Mouse (Mus musculus) adrenal gland, postnatal 14 days (tissue): ENCODE data around the gene Ppp5c. TPM values are rescaled to one million over a fixed set of nuclear protein-coding genes. Genes with fewer than 3 reads are reported as not detected.
A peak's percentile ranks its signal among the peaks of the same experiment; 100 is the strongest.

Source experiments
- DNase-seq: peaks from one replicate; pipeline ENCODE4 v3.0.0; 2021; ENCODE audit warnings: mixed read lengths
- total RNA-seq: library from RNA; stranded (reverse); gene quantifications from 2 replicates; pipeline ENCODE4 v1.2.3, GENCODE M21; 2021

The Ppp5c gene
- total RNA-seq, 1 experiment from 2014 or later, result 93.2 TPM

DNA sequence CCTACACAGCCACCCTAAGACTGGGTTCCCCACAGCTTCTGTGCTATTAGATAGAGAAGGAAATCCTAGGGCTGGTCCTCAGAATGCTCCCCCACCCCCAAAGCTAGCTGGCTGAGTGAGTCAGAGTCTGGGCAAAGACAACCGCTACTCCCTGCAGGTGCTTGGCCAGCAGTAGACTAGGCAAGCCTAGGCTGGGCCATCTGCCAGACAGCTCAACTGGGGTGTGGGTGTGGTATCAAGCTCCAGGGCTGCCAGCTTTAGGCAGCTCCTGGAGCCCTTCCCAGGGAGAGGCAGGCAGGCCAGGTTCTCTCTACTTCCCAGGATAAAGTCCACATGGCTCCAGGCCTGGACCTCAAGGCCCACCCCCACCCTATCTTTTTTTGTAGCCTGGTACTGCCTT is 10.7 kb downstream of the Ppp5c start:
- DNase-seq, result peak; percentile 93

GRCm38 (mm10) chr7:17015381-17015780 is 12.3 kb downstream of the Ppp5c start:
- DNase-seq, result no peak

DNA sequence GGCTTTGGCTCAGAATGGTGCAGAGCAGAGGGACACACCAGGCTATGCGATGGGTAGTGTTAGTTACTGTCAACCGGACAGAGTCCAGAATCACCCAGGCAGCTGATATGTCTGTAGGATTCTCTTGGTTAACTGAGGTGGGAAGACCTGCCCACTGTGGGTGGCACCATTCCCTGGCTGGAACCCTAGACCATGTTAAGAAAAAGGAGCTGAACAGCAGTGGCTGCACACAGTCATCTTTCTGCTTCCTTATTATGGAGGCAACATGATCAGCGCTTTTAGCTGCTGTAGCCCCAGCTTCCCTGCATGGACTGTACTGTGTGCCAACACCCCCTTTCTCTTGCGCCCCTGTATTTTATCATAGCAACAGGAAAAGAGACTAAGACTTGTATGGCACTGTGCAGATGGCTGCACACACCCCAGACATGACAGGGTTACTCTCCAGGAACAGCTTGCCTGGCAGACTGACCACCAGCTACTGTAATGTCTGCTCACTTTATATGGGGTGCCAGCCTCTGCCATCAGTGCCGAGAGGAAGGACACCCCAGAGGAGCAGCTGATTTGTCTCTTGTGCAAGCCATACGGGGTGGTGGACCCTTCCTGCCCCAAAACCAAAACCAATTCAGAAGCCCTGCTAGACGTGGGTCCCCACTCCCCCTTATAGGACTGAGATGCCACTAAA is 15.7 kb downstream of the Ppp5c start:
- DNase-seq, result no peak

DNA sequence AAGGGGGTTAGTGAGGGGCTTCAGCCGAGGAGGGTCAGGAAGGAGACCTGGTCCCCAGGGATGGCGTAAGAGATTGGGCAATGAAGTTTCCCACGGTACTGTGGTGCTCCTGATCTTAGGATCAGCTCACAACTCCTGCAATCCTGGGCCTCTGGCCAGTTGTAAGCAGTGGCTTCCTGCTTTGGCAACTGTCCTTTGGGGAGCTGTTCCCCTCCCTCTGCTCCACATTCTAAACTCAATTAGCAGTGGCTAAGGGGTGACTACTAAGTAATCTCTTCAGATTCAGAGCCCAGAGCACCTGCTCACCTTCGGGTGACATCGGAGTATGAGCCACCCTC is 17.7 kb downstream of the Ppp5c start:
- DNase-seq, result peak; percentile 49

DNA sequence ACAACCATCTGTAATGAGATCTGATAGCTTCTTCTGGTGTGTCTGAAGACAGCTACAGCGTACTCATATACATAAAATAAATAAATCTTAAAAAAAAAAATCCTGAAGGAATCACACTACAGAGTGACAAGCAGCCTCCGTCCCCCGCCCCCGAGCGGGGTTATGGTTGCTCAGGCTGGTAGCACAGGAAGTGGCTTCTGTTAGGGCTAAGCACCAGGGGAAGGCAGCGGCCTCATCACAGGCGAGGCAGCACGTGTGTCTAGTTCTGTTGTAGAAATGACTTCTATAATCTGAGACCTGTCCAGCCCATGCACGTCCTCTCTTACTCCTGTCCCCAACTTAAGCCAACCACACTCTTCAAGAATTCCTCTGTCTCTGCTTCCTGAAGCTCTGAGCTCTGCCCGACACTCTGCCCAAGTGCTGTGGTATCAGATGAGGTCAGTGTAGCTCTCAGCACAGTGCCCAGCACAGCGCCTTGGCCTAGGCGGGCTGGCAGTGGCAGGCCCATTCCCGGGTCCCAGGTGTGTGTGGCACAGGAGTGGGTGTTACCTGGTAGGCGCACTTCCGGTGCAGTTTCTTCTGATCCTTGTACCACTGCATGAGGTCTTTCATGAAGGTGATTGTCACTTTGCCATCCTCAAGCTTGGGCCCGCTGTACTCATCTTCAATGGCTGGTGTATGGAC is 18.3 kb downstream of the Ppp5c start:
- DNase-seq, result no peak

DNA sequence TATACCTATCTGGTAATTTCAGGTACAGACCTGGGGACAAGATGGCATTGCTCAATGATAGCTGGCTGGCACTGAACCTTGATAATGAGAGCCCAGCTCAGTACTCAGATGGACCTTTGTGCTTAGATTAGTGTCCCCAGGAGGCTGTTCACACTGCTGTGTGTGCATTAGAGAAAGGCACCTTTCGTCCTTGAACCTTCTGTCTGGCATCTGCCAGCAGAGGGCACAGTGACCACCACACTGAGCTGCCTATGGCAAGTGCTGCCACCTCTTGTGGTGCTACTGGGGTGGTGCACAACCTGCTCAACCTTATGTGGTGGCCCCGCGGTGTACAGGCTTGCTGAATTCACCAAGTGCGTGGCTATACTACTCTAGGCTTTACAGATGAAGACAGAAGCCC is 20.4 kb downstream of the Ppp5c start:
- DNase-seq, result peak; percentile 48

DNA sequence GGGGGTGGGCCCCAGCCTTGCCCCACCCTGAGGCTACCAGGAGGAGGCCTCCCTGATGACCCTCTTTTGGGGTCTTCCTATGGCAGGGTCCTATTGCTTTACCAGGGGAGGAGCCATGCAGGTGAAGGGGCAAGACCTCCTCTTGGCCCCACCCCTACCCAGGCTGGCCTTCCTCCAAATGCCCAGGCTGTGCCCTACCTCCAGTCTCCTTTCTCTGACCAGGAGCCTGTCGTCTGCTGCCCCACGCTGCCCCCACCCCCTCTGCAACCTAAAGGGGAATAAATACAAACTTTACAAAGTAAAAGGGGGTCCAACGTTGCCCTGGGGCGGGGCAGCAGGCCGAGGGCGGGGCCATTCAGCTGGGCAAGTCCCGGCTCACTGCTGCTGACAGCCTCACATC is 23.0 kb downstream of the Ppp5c start:
- no peak for DNase-seq

- DNase-seq, result no peak
Measured at GRCm38 (mm10) chr7:17003230-17003960, 24.3 kb downstream of the Ppp5c start.

DNA sequence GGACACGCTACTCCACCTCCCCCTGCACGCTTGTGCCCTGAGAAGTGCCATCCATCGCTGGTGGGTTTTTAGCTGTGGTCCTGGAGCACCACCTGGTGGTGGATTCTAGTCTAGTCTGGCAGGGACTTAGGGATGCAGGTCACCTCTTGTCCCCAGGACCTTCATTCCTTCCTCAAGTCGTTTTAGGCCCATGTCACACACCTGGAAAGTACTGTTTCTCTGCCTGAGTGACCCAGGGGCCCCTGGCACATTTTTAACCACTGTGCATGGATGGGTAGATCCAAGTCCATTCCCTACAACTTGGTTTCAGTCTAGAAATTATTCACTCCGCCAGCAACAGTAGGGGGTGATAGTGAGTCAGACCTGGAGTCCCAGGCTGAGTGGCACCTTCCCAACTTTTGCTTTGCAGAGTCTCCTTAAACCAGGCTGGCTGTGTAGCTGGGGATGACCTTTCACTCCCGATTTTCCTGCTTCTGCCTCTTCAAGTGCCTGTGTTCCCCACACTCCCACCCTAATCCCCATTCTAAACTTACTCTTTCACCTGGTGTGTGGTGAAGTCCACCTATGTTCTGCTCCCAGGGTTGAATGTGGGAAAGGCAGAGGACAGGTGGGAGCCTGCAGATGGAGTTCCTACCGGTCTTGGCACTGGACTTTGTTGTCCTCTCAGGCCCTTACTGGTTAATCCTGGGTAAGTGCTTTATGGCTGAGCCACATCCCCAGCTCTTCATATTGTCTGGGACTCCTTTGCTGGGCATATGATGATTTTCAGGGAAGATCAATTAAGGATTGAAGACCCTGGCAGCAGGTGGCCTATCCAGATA is 25.1 kb downstream of the Ppp5c start:
- peak; percentile 89 for DNase-seq

- DNase-seq, result peak; percentile 93
Measured at GRCm38 (mm10) chr7:16999650-17000049, 28.1 kb downstream of the Ppp5c start.

DNA sequence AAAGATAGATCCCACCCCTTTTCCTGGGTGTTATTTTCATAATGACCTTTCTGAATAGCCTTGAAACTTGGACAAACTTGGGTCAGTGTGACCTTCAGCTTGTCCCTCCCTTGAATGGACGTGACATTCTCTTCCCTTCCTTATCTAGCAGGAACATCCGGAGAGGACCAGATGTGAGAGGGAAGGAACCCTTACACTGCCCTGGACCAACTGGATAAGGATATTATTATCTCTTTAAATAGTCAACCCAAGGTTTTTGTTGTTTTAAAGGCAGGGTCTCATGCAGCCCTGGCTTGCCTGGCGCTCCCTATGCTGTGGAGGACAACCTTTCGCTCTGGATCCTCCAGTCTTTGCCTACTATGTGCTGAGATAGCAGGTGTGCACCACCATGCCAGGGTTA is 28.5 kb downstream of the Ppp5c start:
- DNase-seq, result no peak

- DNase-seq, result no peak
Measured at GRCm38 (mm10) chr7:16995345-16995744, 32.4 kb downstream of the Ppp5c start.

- peak; percentile 51 for DNase-seq
Measured at GRCm38 (mm10) chr7:16994400-16994799, 33.3 kb downstream of the Ppp5c start.

- DNase-seq, result peak; percentile 93
Measured at GRCm38 (mm10) chr7:16993651-16994399, 33.9 kb downstream of the Ppp5c start.

- DNase-seq, result no peak
Measured at GRCm38 (mm10) chr7:16992451-16992807, 35.3 kb downstream of the Ppp5c start, which contains the start of gene Ccdc8. Ccdc8 (plus strand) TSS chr7:16992708.

GRCm38 (mm10) chr7:16991681-16992450 is 35.9 kb downstream of the Ppp5c start:
- peak; percentile 81 for DNase-seq

- DNase-seq, result peak; percentile 59
Measured at GRCm38 (mm10) chr7:16990006-16990744, 37.5 kb downstream of the Ppp5c start.

DNA sequence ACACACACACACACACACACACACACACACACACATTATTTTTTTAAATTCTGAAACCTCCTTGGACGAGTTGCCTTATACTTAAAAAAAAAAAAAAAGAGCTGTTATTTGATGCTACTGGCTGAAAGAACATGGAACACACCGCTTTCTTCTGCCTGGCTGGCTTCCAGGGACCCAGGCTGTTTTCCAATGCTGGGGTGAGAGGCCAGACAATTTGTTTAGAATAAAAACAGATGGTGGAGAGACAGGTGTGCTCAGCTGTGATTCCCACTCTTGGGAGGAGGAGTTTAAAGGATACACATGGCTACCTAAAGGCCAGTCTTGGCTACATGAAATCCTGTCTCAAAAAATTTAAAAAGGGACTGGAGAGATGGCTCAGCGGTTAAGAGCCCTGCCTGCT is 39.3 kb downstream of the Ppp5c start:
- DNase-seq, result peak; percentile 64

DNA sequence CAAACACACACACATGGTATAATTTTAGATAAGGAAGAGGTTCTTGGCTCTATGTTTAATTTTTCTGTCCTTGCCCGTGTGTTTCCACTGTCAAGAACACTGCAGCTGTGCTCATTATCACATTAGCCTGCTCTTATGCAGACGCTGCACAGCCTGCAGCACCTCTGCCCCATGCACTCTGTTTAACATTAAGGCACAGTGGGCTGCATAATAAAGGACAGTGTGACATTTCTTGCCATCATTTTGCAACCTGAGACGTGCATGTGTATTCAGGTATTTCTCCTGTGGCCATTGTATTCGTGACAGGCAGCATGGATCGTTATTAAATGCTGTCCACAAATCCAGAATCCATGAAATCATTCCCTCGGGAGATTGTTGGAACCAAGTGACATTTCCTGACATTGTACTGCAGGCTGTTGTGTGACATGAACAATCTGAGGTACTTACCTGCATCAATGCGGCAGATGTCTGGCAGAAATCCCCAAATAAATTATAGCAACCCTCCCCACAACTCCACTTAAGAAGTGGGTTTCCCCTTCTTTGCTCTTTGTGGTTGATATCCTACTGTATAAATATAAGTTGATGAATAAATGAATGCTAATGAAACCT is 40.1 kb downstream of the Ppp5c start:
- DNase-seq, result no peak
